Comparison of ENCODE assay signal across 18 mouse cellular contexts in the genomic region with DNA sequence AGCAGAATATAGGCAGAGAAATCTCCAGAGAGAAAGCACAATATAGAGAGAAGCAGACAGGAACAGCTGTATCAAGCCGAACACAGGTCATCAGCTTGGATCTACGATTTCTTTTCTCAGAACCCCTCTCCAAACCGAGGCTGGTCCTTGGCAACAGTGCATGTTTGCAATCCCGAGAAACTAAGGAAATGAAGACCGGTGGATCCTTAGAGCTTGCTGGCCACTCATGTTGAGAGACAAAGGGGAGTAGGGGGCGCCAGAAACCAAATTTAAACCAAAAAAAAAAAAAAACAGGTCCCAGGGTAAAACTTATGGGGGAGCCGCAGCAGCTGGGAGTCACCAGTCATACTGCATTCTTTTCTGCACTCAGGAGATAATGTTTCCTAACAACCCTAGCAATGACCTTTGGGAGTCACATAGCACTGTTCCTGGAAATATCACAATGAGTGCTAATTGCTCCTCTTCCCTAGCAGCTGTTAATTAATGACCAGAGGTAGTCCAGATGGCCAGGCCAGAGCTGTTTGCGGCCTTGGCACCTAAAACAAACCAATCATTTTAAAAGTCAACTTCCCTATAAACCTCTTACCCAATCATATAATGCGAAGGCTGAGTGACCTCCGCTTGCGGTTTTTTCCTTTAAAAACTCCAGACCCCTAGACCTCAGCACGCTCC. TPM values are rescaled to one million over a fixed set of nuclear protein-coding genes. Genes with fewer than 3 reads are reported as not detected.
DNase-seq lines count a peak whose midpoint lies in the region; ATAC-seq and TF ChIP-seq lines count a peak whose summit lies in the region.
"Had no signal": no experiment of that assay in that cellular context is flagged by ENCODE, and none has a peak within 500 bp of the region (broad histone marks: within the 10 kb centered on the region; RNA-seq: fewer than 3 reads in every experiment).

No protein-coding gene starts in this region.

- in situ Hi-C loops in ES-E14 (cut with MboI; ENCODE audit: low sequenced_read_pairs in 2 of 2, unreplicated experiment in 2 of 2): no loop called here

- H3K27ac ChIP-seq in kidney, embryonic 15.5 days: no peak overlapping the region
- H3K27ac ChIP-seq in ES-E14 (ENCODE audit: insufficient read depth, low read depth, low read length, poor library complexity, severe bottlenecking): no peak overlapping the region
- H3K27ac ChIP-seq in midbrain, embryonic 16.5 days (ENCODE audit: low read length): no peak overlapping the region
- H3K27ac ChIP-seq: hindbrain, embryonic 15.5 days; liver, embryonic 12.5 days; midbrain, embryonic 10.5 days; neural tube, embryonic 13.5 days had no signal

- H3K9me3 ChIP-seq in kidney, embryonic 15.5 days (replicated peaks): no peaks in the 10 kb centered on the region
- H3K9me3 ChIP-seq in ES-E14 (ENCODE audit: control insufficient read depth, insufficient read depth, low read depth, low read length): no peaks in the 10 kb centered on the region
- H3K9me3 ChIP-seq in midbrain, embryonic 16.5 days (replicated peaks; ENCODE audit: control insufficient read depth, low read length, poor library complexity, severe bottlenecking): no peaks in the 10 kb centered on the region
- H3K9me3 ChIP-seq: hindbrain, embryonic 15.5 days; liver, embryonic 12.5 days; midbrain, embryonic 10.5 days; neural tube, embryonic 13.5 days had no signal

- H3K27me3 ChIP-seq in kidney, embryonic 15.5 days: no peaks in the 10 kb centered on the region
- H3K27me3 ChIP-seq in midbrain, embryonic 16.5 days (ENCODE audit: control insufficient read depth, insufficient read depth, low read depth, low read length): no peaks in the 10 kb centered on the region
- H3K27me3 ChIP-seq: hindbrain, embryonic 15.5 days; liver, embryonic 12.5 days; neural tube, embryonic 13.5 days had no signal

- no peak overlapping the region for H3K9ac ChIP-seq in kidney, embryonic 15.5 days
- H3K9ac ChIP-seq in ES-E14 (ENCODE audit: insufficient read depth, low read depth, low read length, poor library complexity, severe bottlenecking): no peak overlapping the region
- no peak overlapping the region for H3K9ac ChIP-seq in midbrain, embryonic 16.5 days (ENCODE audit: low read depth, low read length)
- H3K9ac ChIP-seq: forebrain, postnatal 0 days; hindbrain, embryonic 15.5 days; liver, embryonic 12.5 days; neural tube, embryonic 13.5 days had no signal

- intact Hi-C loops in heart, postnatal 10 days (cut with DNase I): no loop called here

- no peak for ATAC-seq in kidney, embryonic 15.5 days (replicated peaks; ENCODE audit: low FRiP score)
- no peak for ATAC-seq in midbrain, embryonic 16.5 days
- ATAC-seq: forebrain, postnatal 0 days; liver, embryonic 12.5 days had no signal

- peak; percentile 57 for DNase-seq in kidney, adult 11 months
- no peak for DNase-seq in ES-E14 (ENCODE audit: low read depth, low spot score)
- peak; percentile 83 for DNase-seq in kidney, adult 9 months
- peak; percentile 34 for DNase-seq in lung, postnatal 36 days
- no peak for DNase-seq in heart, postnatal 10 days
- DNase-seq in frontal cortex, postnatal 10 days (ENCODE audit: low spot score in 2 of 2): no peak
- DNase-seq: adrenal gland, postnatal 36 days; cerebellum, adult 2 months; forebrain, postnatal 0 days; gastrocnemius, postnatal 10 days; right cerebral cortex, postnatal 25 days; thymus, postnatal 14 days had no signal

- no peak overlapping the region for H3K4me2 ChIP-seq in kidney, embryonic 15.5 days
- H3K4me2 ChIP-seq in midbrain, embryonic 16.5 days (ENCODE audit: low read length): no peak overlapping the region
- H3K4me2 ChIP-seq: hindbrain, embryonic 15.5 days; liver, embryonic 12.5 days; neural tube, embryonic 13.5 days had no signal

- no peaks in the 10 kb centered on the region for H3K36me3 ChIP-seq in kidney, embryonic 15.5 days
- no peaks in the 10 kb centered on the region for H3K36me3 ChIP-seq in ES-E14 (ENCODE audit: control insufficient read depth, insufficient read depth, low read length, poor library complexity, severe bottlenecking)
- no peaks in the 10 kb centered on the region for H3K36me3 ChIP-seq in midbrain, embryonic 16.5 days (ENCODE audit: control insufficient read depth, insufficient read depth, low read length)
- H3K36me3 ChIP-seq: hindbrain, embryonic 15.5 days had no signal

- H3K4me1 ChIP-seq in kidney, embryonic 15.5 days: no peaks in the 10 kb centered on the region
- no peaks in the 10 kb centered on the region for H3K4me1 ChIP-seq in ES-E14 (ENCODE audit: control insufficient read depth in 2 of 2, insufficient read depth in 2 of 2, low read length in 2 of 2, poor library complexity in 1 of 2)
- H3K4me1 ChIP-seq in midbrain, embryonic 16.5 days (ENCODE audit: control insufficient read depth, insufficient read depth, low read length): no peaks in the 10 kb centered on the region
- H3K4me1 ChIP-seq: hindbrain, embryonic 15.5 days; liver, embryonic 12.5 days; midbrain, embryonic 10.5 days; neural tube, embryonic 13.5 days had no signal

- 70% methylated on average over 12 of the region's 12 CpGs for WGBS in kidney, embryonic 15.5 days
- WGBS in midbrain, embryonic 16.5 days: 88% methylated on average over 12 of the region's 12 CpGs

- H3K4me3 ChIP-seq in kidney, embryonic 15.5 days (replicated peaks): no peak overlapping the region
- H3K4me3 ChIP-seq in ES-E14 (ENCODE audit: insufficient read depth in 1 of 2, low read depth in 1 of 2, low read length in 2 of 2, poor library complexity in 1 of 2, severe bottlenecking in 1 of 2): no peak overlapping the region
- no peak overlapping the region for H3K4me3 ChIP-seq in midbrain, embryonic 16.5 days (ENCODE audit: low read depth, low read length)
- H3K4me3 ChIP-seq: hindbrain, embryonic 15.5 days; liver, embryonic 12.5 days; midbrain, embryonic 10.5 days; neural tube, embryonic 13.5 days had no signal

TF ChIP-seq in ES-E14, 5 proteins besides CTCF, POLR2A, EP300 and RAD21:
- TF ChIP-seq ZNF384 (IDR thresholded peaks at IDR 0.05; ENCODE audit: low read depth, low read length) (peak; percentile 94), HCFC1 (IDR thresholded peaks at IDR 0.05; ENCODE audit: borderline replicate concordance, insufficient read depth, low read length) (no peak), MAFK (IDR thresholded peaks at IDR 0.05; ENCODE audit: insufficient read depth, low read depth, low read length) (no peak), CHD2 (IDR thresholded peaks at IDR 0.05; ENCODE audit: low read depth, low read length) (no peak), ZC3H11A (IDR thresholded peaks at IDR 0.05; ENCODE audit: borderline replicate concordance, low read depth, low read length) (no peak)

RNA-seq across cellular contexts. Expression of a gene that starts 19.0 kb away (rescaled TPM):
- polyA plus RNA-seq in kidney, embryonic 15.5 days (2015; fragmentation: Nextera tagmentation; extraction: Ambion mirVana): 128 and 143 TPM in 2 replicates
- total RNA-seq in ES-E14 (2012; rRNA removed): 29.7 and 51.6 TPM in 2 replicates
- 10 to 100 TPM; 87.8 to 96.2 TPM for total RNA-seq in heart, postnatal 10 days (2021)
- 45.7 and 55.6 TPM in 2 replicates for polyA plus RNA-seq in midbrain, embryonic 16.5 days (2015; fragmentation: Nextera tagmentation; extraction: Ambion mirVana)

RNA-seq across cellular contexts. Expression of a gene that starts 51.6 kb away (rescaled TPM):
- 11.9 and 15.3 TPM in 2 replicates for polyA plus RNA-seq in kidney, embryonic 15.5 days (2015; fragmentation: Nextera tagmentation; extraction: Ambion mirVana)
- total RNA-seq in ES-E14 (2012; rRNA removed): 29.6 and 39.5 TPM in 2 replicates
- 10 to 100 TPM; 40.2 to 41.6 TPM for total RNA-seq in heart, postnatal 10 days (2021)
- 12.7 and 16.1 TPM in 2 replicates for polyA plus RNA-seq in midbrain, embryonic 16.5 days (2015; fragmentation: Nextera tagmentation; extraction: Ambion mirVana)

RNA-seq across cellular contexts. Expression of a gene that starts 56.2 kb away (rescaled TPM):
- polyA plus RNA-seq in kidney, embryonic 15.5 days (2015; fragmentation: Nextera tagmentation; extraction: Ambion mirVana): 3.2 and 3.8 TPM in 2 replicates
- total RNA-seq in ES-E14 (2012; rRNA removed): 11.5 and 20.1 TPM in 2 replicates
- total RNA-seq in heart, postnatal 10 days (2021): 10 to 100 TPM; 35.5 to 37.0 TPM
- 4.4 and 6.4 TPM in 2 replicates for polyA plus RNA-seq in midbrain, embryonic 16.5 days (2015; fragmentation: Nextera tagmentation; extraction: Ambion mirVana)

Comparison
In these comparisons a context has a peak if more than half of its experiments do, and no peak if none do; other contexts are left out.
1. DNase-seq: peak in kidney, adult 11 months (single experiment), kidney, adult 9 months (single experiment) and lung, postnatal 36 days (single experiment); none in ES-E14 (single experiment), heart, postnatal 10 days (0 of 2) and frontal cortex, postnatal 10 days (0 of 2).